Mouse (Mus musculus) intestine, postnatal 0 days (tissue): ENCODE measurements around the gene Ppp2r5a. TPM values are rescaled to one million over a fixed set of nuclear protein-coding genes. Genes with fewer than 3 reads are reported as not detected.

ENCODE experiments used
- ATAC-seq: fragments of 200-750 bp; cut with Nextera tagmentation; 2 replicates; pipeline ENCODE4 v1.8.0; 2017; ENCODE audit warnings: mild to moderate bottlenecking, moderate TSS enrichment, moderate library complexity
- H3K27ac ChIP-seq: fragments of 300-500 bp; sonication (generic); 2 replicates; pipeline ENCODE4 v1.5.1; 2014; ENCODE audit warnings: mild to moderate bottlenecking, low read depth, low read length, moderate library complexity
- H3K27me3 ChIP-seq: fragments of 300-500 bp; sonication (generic); replicated peaks from 2 replicates; pipeline ENCODE4 v1.6.1; 2014; ENCODE audit warnings: low read length, mixed read lengths; ENCODE audit not compliant: control insufficient read depth, insufficient read depth
- H3K36me3 ChIP-seq: fragments of 300-500 bp; sonication (generic); 2 replicates; pipeline ENCODE4 v1.6.1; 2014; ENCODE audit warnings: mild to moderate bottlenecking, moderate library complexity; ENCODE audit not compliant: control insufficient read depth, insufficient read depth
- H3K4me1 ChIP-seq: fragments of 300-500 bp; sonication (generic); replicated peaks from 2 replicates; pipeline ENCODE4 v1.6.1; 2014; ENCODE audit warnings: antibody characterized with exemption, low read length, mixed read lengths; ENCODE audit not compliant: control insufficient read depth, insufficient read depth
- H3K4me2 ChIP-seq: fragments of 300-500 bp; sonication (generic); replicated peaks from 2 replicates; pipeline ENCODE4 v1.6.1; 2014; ENCODE audit warnings: low read depth, mild to moderate bottlenecking, moderate library complexity
- H3K4me3 ChIP-seq: fragments of 300-500 bp; sonication (generic); 2 replicates; pipeline ENCODE4 v1.5.1; 2014; ENCODE audit warnings: low read depth, low read length
- H3K9ac ChIP-seq: fragments of 300-500 bp; sonication (generic); 2 replicates; pipeline ENCODE4 v1.6.1; 2014; ENCODE audit warnings: mild to moderate bottlenecking, low read depth, low read length
- H3K9me3 ChIP-seq: fragments of 300-500 bp; sonication (generic); 2 replicates; pipeline ENCODE4 v1.6.1; 2016; ENCODE audit warnings: mixed run types; ENCODE audit not compliant: control insufficient read depth
- CTCF ChIP-seq: sonication (generic); IDR thresholded peaks from 2 replicates; pipeline ENCODE4 v1.5.1; 2016; ENCODE audit warnings: low read depth, mild to moderate bottlenecking, control low read depth, antibody characterized with exemption, moderate library complexity
- WGBS: fragments of 180-500 bp; shearing (Covaris S2); extraction: QIAGEN DNeasy Blood & Tissue Kit; methylation state at CpG from one replicate; pipeline ENCODE4 v1.1.7; 2014; 5-methylcytosine and 5-hydroxymethylcytosine counted together
- polyA plus RNA-seq: library from polyadenylated mRNA; unstranded; fragments of >200 nt; fragmentation: Nextera tagmentation; extraction: Ambion mirVana; gene quantifications from 2 replicates; pipeline ENCODE4 v1.2.1, GENCODE M21; 2015

The Ppp2r5a gene
- polyA plus RNA-seq, 1 experiment from 2014 or later = 28.7 TPM

DNA sequence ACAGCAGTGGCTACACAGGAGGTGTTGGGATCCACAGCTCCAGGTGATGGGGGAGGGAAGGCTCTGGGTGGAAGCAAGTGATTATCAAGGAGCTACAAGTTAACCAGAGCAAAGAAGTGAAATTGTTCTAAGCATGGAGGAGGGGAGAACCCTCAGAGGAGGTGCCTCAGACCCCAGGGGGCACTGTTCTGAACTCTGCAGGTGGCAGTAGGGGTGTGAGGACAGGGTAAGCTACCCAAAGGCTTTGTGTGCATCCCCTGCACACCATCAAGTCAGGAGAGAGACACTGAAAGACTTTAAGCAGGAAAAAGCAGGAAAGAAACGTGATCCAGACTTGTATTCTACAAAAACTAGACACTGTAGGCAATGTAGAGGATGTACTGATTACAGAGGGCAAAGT lies 1.2 kb upstream of the Ppp2r5a start:
- Histone ChIP-seq H3K27ac (no peak overlapping the region), H3K9me3 (no peaks in the 10 kb centered on the region), H3K4me2 (no peak overlapping the region), H3K36me3 (no peaks in the 10 kb centered on the region), H3K4me3 (no peak overlapping the region), H3K9ac (no peak overlapping the region), H3K27me3 (no peaks in the 10 kb centered on the region), H3K4me1 (no peaks in the 10 kb centered on the region)
- ATAC-seq = no peak
- WGBS = 53% methylated on average over 1 of the region's 1 CpGs
- no peak for TF ChIP-seq CTCF

DNA sequence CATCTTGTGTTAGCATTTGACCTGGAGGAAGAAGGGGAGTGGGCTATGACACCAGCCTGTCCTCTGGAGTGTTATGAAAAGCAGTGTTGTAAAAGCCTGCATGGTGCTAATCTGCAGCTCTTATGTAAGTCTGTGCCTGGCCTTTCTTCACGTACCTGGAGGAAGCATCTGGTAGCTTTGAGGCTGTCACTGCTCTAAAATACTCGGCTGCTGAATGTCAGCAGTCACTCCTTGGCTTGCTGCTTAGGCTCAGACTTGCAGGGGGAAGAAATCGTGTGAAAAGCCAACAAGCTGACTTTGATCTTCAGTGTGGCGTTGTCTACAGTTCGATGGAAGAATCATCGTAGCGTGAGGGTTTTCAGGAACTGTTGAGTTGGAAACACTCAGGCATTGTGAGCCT lies 566 bp downstream of the Ppp2r5a start:
- no peaks in the 10 kb centered on the region for H3K36me3 ChIP-seq
- no peaks in the 10 kb centered on the region for H3K9me3 ChIP-seq
- TF ChIP-seq CTCF = no peak
- H3K27me3 ChIP-seq = no peaks in the 10 kb centered on the region
- H3K4me2 ChIP-seq = no peak overlapping the region
- no peak overlapping the region for H3K4me3 ChIP-seq
- no peak overlapping the region for H3K9ac ChIP-seq
- no peak for ATAC-seq
- no peaks in the 10 kb centered on the region for H3K4me1 ChIP-seq
- 52% methylated on average over 7 of the region's 7 CpGs for WGBS
- no peak overlapping the region for H3K27ac ChIP-seq

DNA sequence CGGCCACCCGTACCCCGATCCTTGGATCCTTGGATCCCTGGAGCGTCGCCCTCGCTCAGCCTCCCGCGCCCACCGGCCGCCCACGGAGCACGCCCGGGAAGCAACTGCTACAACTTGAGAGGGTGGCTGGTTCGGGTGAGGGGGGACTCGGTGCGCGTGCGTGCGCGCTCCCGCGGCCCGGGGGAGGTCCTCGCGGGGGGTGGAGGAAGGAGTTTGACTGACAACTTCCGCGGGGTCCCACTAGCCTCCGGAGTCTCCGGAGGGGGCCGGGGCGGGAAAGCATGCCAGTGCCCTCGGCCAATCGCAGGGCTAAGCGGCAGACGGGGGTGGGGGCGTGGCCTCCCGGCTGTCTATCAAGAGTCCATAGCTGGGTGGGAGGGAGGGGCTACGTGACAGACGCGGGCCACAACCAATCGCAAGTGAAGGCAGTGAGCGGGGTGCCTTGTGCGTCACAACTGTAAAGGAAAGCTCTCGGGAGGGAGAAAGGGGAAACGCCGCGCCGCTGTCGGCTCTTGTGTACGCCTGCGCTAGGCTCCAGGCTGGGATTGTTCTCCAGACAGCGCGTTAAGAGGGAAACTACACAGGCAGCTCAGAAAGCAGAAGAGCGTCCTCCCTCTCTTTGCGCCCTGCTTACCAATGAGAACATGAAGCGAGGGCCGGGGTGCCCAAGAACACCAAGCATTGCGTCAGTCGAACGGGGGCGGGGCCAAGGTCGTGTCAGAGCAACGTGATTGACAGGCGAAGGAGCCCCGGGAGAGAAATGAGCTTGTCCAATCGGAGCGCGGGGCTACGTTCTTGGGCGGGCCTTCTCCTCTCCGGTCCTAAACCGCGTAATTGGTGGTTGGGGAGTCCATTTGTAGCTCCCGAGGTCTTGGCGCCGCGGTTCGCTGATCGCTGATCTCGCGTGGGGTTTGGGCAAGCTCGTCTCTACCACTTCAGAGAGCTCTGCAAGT lies 5.9 kb downstream of the Ppp2r5a start:
- Histone ChIP-seq H3K9me3 (no peaks in the 10 kb centered on the region), H3K36me3 (no peaks in the 10 kb centered on the region), H3K4me2 (peak overlapping the region; percentile 68), H3K27ac (peak overlapping the region; percentile 98), H3K4me3 (peak overlapping the region; percentile 73), H3K27me3 (no peaks in the 10 kb centered on the region), H3K4me1 (no peaks in the 10 kb centered on the region), H3K9ac (peak overlapping the region; percentile 86)
- ATAC-seq = peak; percentile 96
- under 1% methylated on average over 70 of the region's 82 CpGs for WGBS
- no peak for TF ChIP-seq CTCF

DNA sequence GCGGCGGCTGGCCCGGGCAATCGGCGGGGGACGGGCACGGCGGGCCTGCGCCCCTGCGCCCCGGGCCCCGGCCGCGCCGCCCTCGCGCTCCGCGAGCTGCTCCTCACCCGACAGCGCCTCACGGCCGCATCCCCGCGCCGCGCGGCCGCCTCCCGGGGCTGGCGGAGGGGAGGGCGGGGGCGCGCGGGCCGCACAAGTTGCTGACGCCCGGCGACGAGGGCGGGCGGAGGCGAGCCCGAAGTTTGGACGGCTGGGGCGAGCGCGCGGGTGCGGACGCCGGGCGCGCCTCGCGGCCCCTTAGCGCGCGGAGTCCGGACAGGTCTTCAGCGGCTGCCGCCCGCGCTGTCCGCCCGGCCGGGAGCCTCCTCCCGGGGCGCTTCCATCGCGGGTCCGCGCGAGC lies 6.6 kb downstream of the Ppp2r5a start:
- no peak for TF ChIP-seq CTCF
- Histone ChIP-seq H3K36me3 (no peaks in the 10 kb centered on the region), H3K9me3 (no peaks in the 10 kb centered on the region), H3K4me1 (no peaks in the 10 kb centered on the region), H3K4me2 (peak overlapping the region; percentile 68), H3K27ac (peak overlapping the region; percentile 98), H3K9ac (peak overlapping the region; percentile 86), H3K27me3 (no peaks in the 10 kb centered on the region), H3K4me3 (peak overlapping the region; percentile 73)
- WGBS = under 1% methylated on average over 41 of the region's 74 CpGs
- peak; percentile 42 for ATAC-seq

DNA sequence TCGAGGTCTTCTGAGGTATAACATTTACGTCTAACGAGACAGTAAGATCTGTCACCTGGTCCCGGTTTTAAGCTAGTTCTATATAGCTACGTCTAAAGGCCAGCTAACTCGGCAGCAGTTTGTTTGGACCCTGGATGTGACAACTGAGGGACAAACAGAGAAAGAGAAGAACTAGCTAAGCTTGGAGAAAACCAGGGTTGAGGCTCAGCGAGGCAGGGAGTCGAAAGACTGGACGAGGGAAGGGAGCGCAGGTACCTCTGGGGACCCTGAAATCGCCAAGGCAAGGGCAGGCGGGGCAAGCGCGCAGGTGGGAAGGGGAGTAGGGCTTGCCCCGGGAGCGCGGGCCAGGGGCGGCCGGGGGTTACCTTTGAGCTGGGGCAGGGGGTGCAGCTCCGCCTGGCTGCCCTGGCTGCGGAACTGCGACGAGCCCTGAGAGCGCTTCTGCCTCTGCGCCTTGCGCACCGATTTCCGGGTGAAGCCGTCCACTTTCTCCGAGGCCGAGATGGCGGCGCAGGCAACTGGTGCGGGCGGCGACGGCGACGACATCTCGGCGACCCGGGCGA lies 7.1 kb downstream of the Ppp2r5a start:
- H3K4me3 ChIP-seq = peak overlapping the region; percentile 73
- WGBS = under 1% methylated on average over 43 of the region's 43 CpGs
- peak overlapping the region; percentile 86 for H3K9ac ChIP-seq
- TF ChIP-seq CTCF = peak; percentile 41
- H3K4me2 ChIP-seq = peak overlapping the region; percentile 68
- H3K4me1 ChIP-seq = no peaks in the 10 kb centered on the region
- no peaks in the 10 kb centered on the region for H3K36me3 ChIP-seq
- H3K9me3 ChIP-seq = no peaks in the 10 kb centered on the region
- peak overlapping the region; percentile 98 for H3K27ac ChIP-seq
- ATAC-seq = no peak
- no peaks in the 10 kb centered on the region for H3K27me3 ChIP-seq

DNA sequence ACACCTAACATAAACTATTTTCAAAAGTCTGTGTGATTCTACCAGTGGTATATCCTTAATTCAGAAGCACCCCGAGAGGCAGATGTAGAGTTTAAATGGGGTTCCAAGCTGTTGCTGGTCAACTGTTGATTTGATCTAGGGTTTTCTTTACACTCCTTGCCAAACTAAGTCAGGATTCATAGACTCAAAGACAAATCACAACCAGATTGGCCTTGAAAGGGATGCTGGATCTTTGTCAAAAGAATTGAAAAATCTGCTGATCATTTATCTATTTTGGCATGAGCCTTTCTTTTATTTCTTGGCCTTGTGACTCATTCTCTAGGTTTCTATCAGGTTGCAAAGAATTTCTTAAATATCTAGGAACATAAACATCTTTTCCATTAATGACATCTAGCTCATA lies 7.9 kb downstream of the Ppp2r5a start:
- Histone ChIP-seq H3K4me1 (no peaks in the 10 kb centered on the region), H3K27me3 (no peaks in the 10 kb centered on the region), H3K27ac (no peak overlapping the region), H3K9me3 (no peaks in the 10 kb centered on the region), H3K9ac (peak overlapping the region; percentile 86), H3K4me3 (peak overlapping the region; percentile 73), H3K4me2 (peak overlapping the region; percentile 68), H3K36me3 (no peaks in the 10 kb centered on the region)
- TF ChIP-seq CTCF = no peak
- ATAC-seq = no peak
- 19% methylated on average over 1 of the region's 1 CpGs for WGBS
